Mouse (Mus musculus) induced T-regulatory cell, adult 2 months (primary cell): ENCODE results near the gene Eif4g1.
A peak's percentile ranks its signal among the peaks of the same experiment; 100 is the strongest.
"Not testable (repeated sequence)": the region's sequence is repeated elsewhere in the genome, so short reads cannot be mapped to it uniquely, and the experiment has no call there.

Source experiments
- DNase-seq: peaks from one replicate; pipeline ENCODE4 v3.0.0-alpha.2; 2012; ENCODE audit warnings: low read depth

Eif4g1 gene

GRCm38 (mm10) chr16:20668013-20668412 is at the start of gene Eif4g1:
Eif4g1 (plus strand) TSS chr16:20668313.
- DNase-seq, result not testable (repeated sequence)

GRCm38 (mm10) chr16:20619541-20620398 is 48.3 kb upstream of the Eif4g1 start:
- peak; percentile 44 for DNase-seq

GRCm38 (mm10) chr16:20620399-20620735 is 47.7 kb upstream of the Eif4g1 start:
- peak; percentile 42 for DNase-seq

- DNase-seq, result no peak
These were observed 47.3 kb upstream of the Eif4g1 start for GRCm38 (mm10) chr16:20620751-20621190.

GRCm38 (mm10) chr16:20621191-20621990 is 46.7 kb upstream of the Eif4g1 start, which contains the start of gene Camk2n2:
Camk2n2 (minus strand) TSS chr16:20621287.
- peak; percentile 67 for DNase-seq

- DNase-seq, result peak; percentile 70
These were observed 46.0 kb upstream of the Eif4g1 start for GRCm38 (mm10) chr16:20621991-20622685.

GRCm38 (mm10) chr16:20623211-20623610 is 44.9 kb upstream of the Eif4g1 start:
- DNase-seq, result no peak

- no peak for DNase-seq
These were observed 39.2 kb upstream of the Eif4g1 start for GRCm38 (mm10) chr16:20628871-20629391.

GRCm38 (mm10) chr16:20629731-20630634 is 38.1 kb upstream of the Eif4g1 start, which contains the start of gene Ece2:
Ece2 (plus strand) TSS chr16:20629828.
- no peak for DNase-seq

GRCm38 (mm10) chr16:20637410-20637809 is 30.7 kb upstream of the Eif4g1 start:
- DNase-seq, result no peak

- DNase-seq, result no peak
These were observed 29.7 kb upstream of the Eif4g1 start for GRCm38 (mm10) chr16:20638367-20638766.

GRCm38 (mm10) chr16:20642161-20642560 is 26.0 kb upstream of the Eif4g1 start:
- peak; percentile 61 for DNase-seq

GRCm38 (mm10) chr16:20643911-20644310 is 24.2 kb upstream of the Eif4g1 start:
- no peak for DNase-seq

- DNase-seq, result peak; percentile 95
These were observed 16.8 kb upstream of the Eif4g1 start, which contains the start of gene Psmd2 for GRCm38 (mm10) chr16:20651076-20651946. Psmd2 (plus strand) TSS chr16:20651652.

- DNase-seq, result no peak
These were observed 16.2 kb upstream of the Eif4g1 start for GRCm38 (mm10) chr16:20651947-20652310.

GRCm38 (mm10) chr16:20653315-20653714 is 14.8 kb upstream of the Eif4g1 start:
- no peak for DNase-seq

- no peak for DNase-seq
These were observed 10.5 kb upstream of the Eif4g1 start for GRCm38 (mm10) chr16:20657661-20658060.

- DNase-seq, result no peak
These were observed 2.2 kb downstream of the Eif4g1 start for GRCm38 (mm10) chr16:20670291-20670690.

- DNase-seq, result peak; percentile 56
These were observed 3.8 kb downstream of the Eif4g1 start for GRCm38 (mm10) chr16:20671886-20672285.

- DNase-seq, result peak; percentile 94
These were observed 4.4 kb downstream of the Eif4g1 start for GRCm38 (mm10) chr16:20672500-20672902.
